Mouse (Mus musculus) liver, postnatal 0 days (tissue): ENCODE data around the gene Camta1.

Source experiments
- CTCF ChIP-seq: sonication (generic); IDR thresholded peaks from 2 replicates; pipeline ENCODE4 v1.5.1; 2016; ENCODE audit warnings: antibody characterized with exemption, low read depth
- EP300 ChIP-seq: IDR thresholded peaks from 2 replicates; pipeline ENCODE4 v1.6.1; 2016; ENCODE audit warnings: antibody characterized with exemption, low read depth, mild to moderate bottlenecking

DNA sequence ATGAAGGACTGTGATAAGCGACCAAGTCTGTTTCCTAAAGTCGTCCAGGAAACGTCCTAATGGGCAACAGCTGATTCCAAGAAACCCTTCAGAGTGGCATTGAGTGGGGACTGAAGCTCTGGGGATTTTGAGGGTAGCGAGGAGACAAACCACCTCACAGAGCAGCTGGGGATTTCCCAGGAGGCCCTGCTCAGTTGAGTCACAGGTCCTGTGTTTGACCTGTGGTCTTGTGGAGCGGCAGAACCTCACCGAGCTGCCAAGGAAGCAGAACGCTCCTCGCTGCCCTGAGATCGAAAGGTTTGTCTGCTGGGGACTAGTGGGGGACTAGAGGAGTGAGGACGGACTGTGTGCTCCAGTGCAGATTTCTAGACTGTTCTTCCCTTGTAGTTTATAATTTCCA, 933.9 kb downstream of the Camta1 start:
- no peak for TF ChIP-seq CTCF
- no peak for TF ChIP-seq EP300
